Mouse (Mus musculus): ENCODE data around the gene Ifrd2.

Ifrd2 gene

DNA sequence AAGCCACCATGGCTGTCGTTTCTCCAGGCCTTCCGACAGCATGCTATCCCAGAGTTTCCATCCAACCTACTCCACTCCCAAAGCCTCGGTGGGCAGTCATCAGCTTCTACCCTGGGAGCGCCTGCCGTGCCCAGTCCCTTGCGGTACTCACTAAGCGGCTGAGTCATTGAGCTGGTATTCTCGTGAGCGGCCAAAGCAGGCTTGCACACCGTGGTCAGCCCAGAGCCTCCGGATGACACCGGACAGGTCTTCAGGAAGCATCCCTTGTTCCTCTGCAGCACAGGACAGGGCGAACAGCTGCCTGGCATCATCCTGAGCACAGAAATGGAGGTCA lies 32.1 kb downstream of the Ifrd2 start:
- DNase-seq (ENCODE audit: low read depth, low spot score) = no peak

DNA sequence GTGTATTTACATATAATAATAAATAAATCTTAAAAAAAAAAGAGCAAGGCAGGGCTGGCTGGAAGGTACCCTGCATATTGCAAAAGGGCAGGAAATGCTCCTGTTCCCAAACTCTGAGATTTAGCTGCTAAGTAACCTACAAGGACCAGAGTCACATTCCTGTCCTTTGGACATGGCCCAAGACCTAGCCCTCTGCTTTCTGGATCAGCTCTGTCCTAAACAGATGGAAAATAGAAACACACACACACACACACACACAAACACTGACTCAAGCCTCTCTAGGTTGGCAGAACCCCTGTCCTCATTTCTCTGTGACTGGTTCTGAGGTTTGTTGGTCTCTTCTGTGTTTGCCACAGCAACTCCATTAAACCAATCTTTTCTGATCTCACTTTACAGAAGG lies 33.5 kb downstream of the Ifrd2 start:
- no peak for DNase-seq (ENCODE audit: low read depth, low spot score)

DNA sequence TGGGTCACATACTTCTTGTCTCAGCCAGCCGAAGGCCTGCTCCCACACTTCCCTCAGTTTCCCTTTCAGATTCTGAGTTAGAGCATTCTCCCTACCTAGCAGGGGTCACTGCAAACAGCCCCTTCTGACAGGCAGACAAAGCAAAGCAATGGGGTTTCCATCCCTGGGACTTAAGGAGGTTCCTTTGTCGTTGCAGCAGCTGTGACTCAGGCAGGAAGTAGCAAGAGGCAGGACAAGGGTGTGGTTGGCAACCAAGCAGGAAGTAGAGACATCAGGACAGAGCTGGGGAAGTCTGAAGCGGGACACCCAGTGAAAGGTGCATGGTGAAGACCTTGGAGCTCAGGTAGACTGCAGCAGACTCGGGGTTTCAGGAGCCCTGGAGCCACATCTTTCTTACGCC lies 37.1 kb downstream of the Ifrd2 start:
- peak; percentile 87 for DNase-seq (ENCODE audit: low read depth, low spot score)

DNA sequence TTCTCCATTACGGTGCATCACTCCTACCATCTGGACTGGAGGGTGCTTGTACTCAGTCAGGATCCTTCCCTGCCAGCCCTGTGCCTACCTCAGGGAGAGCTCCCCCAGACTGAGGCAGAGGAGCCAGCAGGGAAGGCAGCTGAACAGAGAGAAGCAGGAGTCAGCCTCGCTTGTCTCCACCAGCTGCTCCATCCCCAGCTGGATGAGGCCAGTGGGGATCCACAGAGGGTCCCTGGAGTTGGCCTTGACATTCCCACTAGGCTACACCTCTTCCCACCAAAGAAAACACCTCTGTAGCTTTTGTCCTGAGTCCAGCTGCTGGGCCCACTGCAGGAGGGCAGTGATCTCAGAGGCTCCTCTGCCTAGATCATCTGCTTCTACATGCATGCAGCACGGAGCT lies 37.5 kb downstream of the Ifrd2 start:
- DNase-seq (ENCODE audit: low read depth, low spot score) = no peak

DNA sequence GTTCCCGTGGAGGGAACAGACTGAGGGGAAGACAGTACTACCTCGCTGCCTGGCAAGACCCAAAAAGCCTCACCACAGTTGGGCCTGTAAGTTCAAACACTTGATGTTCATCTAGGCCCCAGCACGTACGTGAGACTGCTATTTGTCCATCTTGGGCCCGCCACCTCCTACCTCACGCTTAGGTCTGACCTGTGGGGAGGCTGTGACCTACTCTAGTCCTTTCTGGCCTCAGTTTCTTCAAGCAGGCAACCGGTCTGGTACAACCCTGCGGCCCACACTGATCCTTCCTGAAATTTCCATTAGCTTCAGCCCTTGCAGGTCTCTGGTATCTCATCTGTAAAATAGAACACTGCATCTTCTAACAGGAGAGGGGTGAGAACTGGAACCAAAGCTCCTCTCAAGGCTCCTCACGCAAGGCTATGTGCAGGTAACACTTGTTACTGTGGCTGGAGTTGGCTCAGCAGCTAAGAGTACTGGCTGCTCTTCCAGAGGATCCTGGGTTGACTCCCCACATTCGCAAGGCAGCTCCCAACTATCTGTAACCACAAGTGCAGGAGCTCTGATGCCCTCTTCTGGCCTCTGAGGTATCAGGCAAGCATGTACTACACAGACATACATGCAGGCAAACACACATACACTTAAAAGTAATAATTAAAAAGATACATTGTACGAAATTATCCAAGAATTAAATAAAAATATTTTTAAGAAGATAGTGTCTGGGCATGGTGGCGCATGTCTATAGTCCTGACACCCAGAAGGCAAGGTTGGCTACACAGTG lies 38.1 kb downstream of the Ifrd2 start:
- peak; percentile 84 for DNase-seq (ENCODE audit: low read depth, low spot score)

DNA sequence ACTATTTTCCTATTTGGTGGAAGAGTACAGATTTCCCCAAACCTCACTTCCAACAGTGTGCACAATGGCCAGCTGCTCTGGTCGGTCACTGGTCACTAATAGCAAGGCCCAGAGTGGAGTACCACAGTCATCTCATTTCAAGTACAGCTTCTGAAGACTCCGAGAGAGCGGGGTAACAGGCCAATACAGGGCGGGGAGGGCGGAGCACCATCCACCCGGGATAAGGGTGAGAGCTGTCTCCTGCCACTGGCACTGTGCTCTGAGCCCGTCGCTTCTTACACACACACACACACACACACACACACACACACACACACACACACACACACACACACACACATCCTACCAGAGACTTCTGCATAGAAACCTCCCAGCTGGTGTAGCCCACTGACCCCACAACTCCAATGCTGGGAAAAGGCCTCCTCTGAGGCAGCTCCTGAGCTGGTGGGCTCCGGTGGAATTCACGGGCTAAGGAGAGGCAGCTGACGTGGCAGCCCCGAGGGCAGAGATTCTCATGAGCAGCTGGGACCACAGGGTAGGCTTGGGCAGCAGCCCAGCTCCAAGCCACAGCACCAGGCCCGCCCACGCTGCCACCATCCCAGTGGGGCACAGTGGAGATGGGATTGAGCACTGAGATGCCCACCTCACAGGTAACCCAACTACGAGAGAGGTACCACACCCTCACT lies 38.9 kb downstream of the Ifrd2 start:
- DNase-seq (ENCODE audit: low read depth, low spot score) = no peak

DNA sequence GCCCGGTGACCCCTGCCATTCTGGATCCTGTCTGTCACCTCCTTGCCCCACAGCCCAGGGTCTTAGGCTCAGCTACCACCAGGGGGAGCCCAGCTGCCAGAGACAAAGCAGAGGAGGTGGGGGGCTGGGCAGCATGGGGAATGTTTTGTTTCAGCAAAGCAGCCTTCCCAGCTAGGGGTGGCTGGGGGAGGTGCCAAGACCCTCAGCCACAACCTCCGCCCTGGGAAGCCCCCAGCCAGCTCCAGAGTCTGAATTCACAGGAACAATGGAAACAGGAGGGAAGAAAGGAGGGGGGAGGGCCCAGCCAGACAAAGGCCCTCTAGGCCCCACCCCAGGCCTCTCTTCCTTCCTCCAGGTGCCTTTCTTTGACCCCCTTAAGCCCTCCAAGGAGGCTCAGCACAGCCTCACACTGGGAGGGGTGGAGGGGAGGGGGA lies 39.4 kb downstream of the Ifrd2 start:
- peak; percentile 100 for DNase-seq (ENCODE audit: low read depth, low spot score)

DNA sequence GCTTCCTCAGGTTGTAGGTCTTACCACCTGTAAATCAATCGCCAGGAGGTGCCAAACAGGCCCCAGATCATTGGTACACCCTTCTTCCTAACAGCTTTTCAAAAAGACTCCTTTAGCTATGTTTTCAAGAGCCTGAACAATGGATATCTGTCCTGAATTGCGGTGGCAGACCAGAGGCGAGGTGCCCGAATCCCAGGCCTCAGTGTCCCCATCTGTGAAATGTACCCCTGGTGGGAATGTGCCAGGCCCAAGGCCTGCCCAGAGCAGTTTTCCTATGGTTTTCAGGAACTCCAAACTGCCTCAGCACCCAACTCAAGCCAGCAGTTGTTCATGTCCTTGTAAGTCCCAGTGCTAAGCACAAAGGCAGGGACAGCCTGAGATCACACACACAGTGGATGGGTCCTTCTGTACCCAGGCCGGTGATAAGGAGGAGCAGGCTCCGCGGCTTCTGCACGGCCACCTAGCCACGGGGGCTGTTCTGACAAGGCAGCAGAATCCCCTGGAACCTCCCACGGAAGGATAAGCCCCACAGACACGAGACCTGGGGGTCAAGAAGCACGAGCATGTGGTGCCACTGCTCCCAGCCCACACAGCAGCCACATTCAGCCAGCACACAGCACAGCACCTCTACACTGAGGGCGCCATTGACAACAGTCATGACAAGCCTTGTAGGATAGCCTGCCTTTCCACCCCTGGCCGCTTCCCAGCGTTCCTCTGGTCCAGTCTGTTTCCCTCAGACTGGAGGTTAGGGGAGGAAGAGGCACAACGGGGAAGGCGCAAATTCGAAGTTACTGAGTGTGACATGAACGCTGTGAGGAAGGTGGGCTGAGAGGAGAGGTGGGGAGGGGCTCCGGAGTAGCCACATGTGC lies 40.2 kb downstream of the Ifrd2 start:
- no peak for DNase-seq (ENCODE audit: low read depth, low spot score)

DNA sequence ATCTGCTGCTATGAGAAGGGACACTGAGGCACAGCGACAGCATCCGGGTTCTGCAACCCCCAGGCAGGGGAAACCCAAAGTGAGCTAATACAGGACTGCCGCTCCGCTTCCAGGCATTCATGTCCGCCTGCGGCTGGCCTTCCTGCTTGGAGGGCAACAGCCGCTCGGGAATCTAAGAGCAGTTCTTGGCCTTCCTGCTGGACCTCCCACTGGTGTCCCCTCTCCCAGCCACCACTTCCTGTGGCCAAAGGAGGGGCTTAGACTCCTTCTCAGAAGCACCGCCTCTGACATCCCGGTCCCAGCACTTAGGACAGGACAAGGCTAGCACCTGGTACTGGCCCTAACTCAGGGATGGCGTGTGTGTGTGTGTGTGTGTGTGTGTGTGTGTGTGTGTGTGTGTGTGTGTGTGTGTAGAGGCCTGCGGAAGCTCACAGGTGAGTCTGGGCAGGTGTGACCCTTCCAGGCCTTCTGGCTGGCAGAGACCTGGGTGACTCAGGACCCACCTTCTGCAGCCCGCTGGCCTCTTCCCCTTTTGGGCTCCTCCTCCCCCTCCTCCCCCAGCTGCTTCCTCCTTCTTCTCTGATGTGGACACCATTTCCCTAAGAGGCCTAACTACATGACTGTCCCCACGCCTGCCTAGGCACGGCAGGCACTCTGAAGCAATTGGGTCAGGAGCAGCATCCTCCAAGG lies 41.4 kb downstream of the Ifrd2 start:
- DNase-seq (ENCODE audit: low read depth, low spot score) = no peak

DNA sequence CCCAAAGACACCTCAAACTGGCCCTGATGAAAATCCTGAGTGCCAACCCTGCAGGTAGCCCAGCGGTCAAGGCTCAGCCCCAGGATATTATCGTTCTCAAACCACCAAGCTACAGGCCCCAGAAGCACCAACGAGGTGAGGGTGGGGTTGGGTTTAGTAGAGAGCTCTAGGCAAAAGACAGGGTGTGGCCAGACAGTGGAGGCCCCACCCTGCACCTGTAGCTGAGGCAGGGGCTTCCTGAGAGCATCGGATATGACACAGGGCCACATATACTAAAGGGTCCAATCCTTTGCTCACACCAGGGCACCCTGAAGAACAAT lies 41.9 kb downstream of the Ifrd2 start:
- DNase-seq (ENCODE audit: low read depth, low spot score) = peak; percentile 57

DNA sequence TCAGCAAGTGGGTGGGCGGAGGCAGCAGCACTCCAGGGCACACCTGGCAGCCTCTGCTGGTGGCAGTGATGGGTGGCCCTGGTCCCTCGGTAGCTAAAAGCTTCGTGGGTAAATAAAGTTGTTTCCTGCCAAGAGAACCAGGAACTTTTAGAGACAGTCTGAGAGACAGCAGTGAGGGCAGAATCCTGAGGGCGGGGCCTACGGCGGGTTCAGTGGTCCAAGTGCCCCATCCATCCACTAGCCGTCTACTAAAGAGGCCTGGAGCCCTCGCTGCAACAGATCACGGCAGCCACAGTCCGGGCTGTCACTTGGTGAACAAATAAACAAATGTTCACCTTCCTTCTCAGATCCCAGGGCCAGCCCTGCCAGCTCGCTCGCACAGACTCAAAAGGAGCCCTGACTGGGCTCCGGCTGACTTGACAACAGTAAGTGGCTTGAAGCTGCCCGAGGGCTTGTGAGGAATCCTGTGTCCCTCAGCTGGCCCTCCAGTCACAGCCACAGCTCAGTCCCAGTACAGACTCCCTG lies 42.5 kb downstream of the Ifrd2 start:
- no peak for DNase-seq (ENCODE audit: low read depth, low spot score)

DNA sequence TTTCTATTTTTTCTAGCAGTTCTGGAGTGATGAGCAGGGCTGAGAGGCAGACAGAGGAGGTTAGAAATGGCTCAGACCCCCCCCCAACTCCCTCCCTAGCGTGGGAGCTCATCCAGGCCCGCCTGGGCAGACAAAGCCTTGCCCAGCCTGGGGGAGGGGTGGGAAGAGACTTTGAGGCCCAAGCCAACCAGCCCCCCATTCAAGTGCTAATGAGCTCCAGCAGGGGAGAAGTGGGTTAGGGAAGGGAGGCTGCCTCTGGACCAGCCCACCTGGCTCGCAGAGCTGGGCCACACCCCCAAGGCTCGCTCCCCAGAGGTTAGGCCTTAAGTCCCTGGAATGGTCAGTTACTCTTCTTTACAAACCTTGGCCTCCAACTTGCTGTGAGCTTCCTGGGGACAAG lies 43.1 kb downstream of the Ifrd2 start:
- DNase-seq (ENCODE audit: low read depth, low spot score) = peak; percentile 99

DNA sequence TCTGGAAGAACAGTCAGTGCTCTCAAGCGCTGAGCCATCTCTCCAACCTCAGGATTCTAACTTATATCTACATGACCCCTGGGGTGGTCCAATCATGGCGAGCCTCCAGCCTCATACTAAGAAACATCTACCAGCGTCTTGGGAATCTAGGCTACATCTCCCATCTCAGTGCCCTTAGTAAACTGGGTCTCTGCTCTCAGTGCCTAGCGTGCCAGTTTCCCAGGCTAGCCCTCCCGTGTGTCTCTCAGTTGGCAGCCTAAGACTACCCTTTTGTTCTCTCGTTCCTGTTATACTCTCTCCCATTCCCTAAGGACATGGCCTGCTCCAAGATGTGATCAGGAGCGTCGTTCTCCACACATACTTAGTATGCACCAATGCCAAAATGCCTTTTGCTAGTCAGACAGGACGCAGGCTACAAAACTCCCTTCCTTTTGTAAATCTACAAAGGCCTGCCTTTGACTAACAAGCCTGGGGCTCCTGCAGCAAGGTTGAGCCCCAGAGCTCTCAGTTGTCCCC lies 43.9 kb downstream of the Ifrd2 start:
- no peak for DNase-seq (ENCODE audit: low read depth, low spot score)

DNA sequence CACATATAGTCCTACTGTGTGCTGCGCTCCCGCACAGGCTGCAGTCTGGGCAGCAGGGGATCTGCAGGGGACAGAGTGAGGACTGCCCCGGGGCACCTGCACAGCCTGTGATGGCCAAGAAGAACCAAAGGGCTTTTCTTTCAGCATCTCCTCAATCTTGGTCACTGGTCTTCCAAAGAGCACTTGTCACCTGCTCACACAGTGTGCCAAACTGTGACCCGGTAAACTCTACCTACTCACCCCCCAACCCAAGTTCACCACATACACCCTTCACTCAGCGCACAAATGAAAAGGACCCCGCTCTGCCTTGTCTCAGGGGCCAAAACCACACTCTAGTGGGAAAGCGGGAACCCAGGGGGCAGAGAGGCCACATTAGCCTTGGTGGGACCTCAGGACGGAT lies 44.4 kb downstream of the Ifrd2 start:
- DNase-seq (ENCODE audit: low read depth, low spot score) = no peak

DNA sequence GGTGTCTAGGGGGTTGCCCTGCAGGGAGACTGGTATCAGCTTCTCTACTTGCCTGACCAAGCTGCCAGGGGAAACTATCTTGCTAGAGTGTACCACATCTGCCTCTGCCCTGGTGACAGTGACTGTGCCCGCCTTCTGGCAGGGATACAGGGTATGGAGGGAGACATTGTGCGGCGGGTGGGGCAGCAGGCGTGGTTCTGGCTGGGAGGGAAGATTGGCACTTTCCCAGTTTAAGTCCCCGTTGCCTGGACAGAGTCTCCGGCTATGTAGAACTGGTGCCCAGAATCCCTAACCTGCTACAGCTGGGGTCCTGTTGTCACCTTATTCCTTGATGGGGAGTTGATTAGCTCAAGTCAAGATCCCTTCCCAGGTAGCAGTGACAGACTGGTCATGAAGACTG lies 45.0 kb downstream of the Ifrd2 start:
- DNase-seq (ENCODE audit: low read depth, low spot score) = no peak

DNA sequence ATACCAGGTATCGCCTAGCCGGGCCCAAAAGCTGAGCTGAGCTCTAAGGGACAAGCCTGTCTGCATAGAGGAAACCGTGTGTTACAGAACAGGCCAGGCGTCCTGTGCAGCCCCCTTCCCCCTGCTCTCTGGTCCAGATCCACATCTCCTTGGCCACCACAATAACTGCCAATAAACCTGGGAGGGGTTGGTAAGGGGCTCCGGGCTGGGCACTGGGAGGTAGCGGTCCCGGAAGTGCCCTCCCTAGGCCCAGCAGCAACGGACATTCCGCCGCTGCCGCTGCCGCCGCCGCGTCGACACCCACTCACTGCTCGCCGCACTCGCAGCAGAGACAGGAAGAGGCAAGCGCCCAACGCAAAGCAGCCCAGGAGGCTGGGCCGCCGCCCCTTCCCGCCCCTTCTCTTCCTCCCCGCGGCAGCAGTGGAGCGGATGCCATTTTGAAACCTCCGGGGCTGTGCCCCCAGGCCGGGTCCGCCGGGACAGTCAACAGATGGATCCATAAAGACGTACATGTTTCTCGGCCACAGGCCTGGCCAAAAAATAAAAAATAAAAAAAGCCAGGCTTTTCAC lies 45.7 kb downstream of the Ifrd2 start:
- peak; percentile 80 for DNase-seq (ENCODE audit: low read depth, low spot score)

DNA sequence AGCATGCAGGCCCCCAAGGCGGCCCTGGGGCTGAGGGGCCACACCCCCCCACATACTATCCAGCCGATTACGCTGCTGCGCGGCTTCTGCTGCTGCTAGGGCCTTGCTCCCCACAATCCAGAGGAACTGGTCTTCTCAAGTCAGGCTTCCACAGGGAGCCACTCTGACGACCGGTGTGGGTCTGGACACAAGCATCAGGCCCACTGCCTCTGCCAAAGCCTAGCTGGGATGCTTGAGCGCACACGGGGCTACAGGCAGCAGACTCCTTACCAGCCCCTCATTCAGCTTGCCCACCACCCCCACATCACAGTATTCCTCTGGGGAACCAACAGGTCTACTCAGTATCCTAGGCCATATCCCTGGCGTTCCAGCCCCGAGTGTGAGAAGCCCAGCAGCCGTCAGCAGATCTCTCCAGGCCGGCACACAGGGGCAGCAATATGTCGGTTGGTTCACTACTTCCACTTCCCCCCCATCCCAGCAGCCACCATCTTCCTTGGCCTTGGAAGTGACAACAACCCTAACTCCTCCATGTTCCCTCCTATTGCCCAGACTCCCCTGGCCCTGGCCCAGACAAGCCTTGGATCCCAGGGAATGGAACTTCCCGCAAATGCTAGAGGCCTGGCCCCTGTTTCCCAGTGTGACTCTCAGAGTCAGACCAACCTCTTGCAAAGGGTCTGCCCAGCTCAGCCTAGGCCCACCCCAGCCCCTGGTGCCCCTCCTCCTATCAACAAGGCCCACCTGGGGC lies 46.4 kb downstream of the Ifrd2 start:
- DNase-seq (ENCODE audit: low read depth, low spot score) = no peak

DNA sequence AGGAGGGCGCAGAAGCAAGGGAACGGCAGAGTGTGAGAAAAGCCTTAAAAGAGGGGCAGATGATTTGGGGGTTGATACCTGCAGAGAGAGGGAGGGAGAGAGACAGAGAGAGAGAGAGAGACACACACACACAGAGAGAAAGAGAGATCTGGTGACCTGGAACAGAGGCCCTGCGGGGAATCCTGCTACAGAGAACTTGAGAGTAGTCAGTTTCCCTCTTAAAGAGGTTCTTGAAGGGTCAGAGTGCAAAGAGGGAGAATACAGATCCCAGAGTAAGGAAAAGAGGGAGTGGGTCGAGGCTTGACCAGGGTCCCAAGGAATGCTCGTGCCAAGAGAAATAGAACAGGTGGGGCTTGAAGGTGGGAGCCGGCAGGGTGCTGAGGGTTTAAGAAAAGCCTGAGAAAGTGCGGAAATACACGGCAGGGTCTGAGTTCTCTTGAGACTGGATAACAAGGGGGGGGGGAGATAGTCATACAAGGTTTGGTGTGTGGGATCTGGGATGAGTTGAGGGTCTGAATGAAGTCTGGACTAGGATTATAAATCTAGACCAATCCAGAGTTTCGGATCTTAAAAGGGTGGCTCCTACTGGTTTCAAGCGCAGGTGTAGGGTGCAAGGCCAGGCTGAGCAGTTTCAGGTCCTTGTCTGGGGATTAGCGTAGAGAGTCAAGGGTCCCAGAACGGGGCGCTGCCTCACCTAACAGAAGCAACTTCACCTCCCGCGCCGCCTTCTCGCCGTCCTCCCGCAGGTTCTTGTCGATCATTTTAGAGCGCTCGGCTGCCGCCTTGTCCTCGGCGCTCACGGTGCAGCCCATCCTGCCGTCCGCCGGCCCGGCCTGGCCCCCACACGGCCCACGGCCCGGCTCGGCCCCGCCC lies 47.2 kb downstream of the Ifrd2 start:
- peak; percentile 73 for DNase-seq (ENCODE audit: low read depth, low spot score)

DNA sequence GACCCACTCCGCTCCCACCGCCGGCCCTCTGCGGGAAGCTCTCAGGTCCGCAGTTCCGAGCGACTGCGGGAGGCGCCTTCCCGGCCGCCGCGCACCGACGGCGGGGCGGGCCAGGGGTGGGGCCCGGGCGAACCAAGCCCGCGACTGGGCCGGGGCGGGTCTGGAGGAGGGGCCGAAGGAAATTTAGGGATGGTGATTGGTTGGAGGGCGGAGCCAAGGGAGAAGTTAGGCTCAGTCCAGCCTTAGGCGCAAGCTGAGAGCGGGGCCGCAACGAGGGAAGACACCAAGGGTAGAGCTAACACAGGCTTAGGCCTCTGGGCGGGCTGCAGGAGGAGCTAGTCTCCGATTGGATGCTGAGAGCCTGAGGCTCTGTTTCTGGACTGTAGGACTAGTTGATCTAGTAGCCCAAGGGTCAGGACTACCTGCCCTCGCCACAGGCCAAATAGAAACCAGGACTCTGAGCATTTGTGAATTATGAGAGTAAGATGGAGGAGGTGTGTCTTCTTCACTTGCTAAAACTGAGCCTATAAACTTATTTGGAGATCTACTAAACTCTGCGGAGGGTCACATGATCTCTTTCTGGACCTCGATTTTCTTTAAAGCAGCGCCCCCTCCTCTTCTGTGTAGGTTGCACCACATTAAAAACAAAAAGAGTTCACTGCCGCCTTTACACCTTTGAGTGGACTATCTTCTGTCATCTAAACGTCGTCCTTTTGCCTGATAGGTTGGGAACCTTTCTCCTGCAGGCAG lies 48.0 kb downstream of the Ifrd2 start, which contains the start of gene Gnai2:
TSS of gene Gnai2 (minus strand) at position 89 of the 750 bp plus-strand sequence.
- DNase-seq (ENCODE audit: low read depth, low spot score) = peak; percentile 99

Measured in R1 (cell line).